ENCODE assay signal across 25 mouse cellular contexts in genomic region chr7:107796500-107796899, GRCm38 (mm10). TPM values are rescaled to one million over a fixed set of nuclear protein-coding genes. Genes with fewer than 3 reads are reported as not detected.
DNase-seq lines count a peak whose midpoint lies in the region; ATAC-seq and TF ChIP-seq lines count a peak whose summit lies in the region.
"Had no signal": no experiment of that assay in that cellular context is flagged by ENCODE, and none has a peak within 500 bp of the region (broad histone marks: within the 10 kb centered on the region; RNA-seq: fewer than 3 reads in every experiment).

No protein-coding gene starts in this region.

- H3K79me2 ChIP-seq in CH12.LX (replicated peaks; ENCODE audit: control insufficient read depth, extremely low read depth, insufficient read depth, poor library complexity, severe bottlenecking), result no peaks in the 10 kb centered on the region

- H3K4me2 ChIP-seq in CH12.LX (ENCODE audit: insufficient read depth, low read depth, poor library complexity, severe bottlenecking), result no peak overlapping the region

- TF ChIP-seq CTCF in CH12.LX (conservative IDR thresholded peaks at IDR 0.05 in 1 of 2, IDR thresholded peaks at IDR 0.05 in 1 of 2; ENCODE audit: low read depth in 2 of 2, low read length in 2 of 2), result no peak

- H3K36me3 ChIP-seq in CH12.LX (replicated peaks in 1 of 2; ENCODE audit: control insufficient read depth in 1 of 2, insufficient read depth in 1 of 2, low read length in 1 of 2), result no peaks in the 10 kb centered on the region
- H3K36me3 ChIP-seq: G1E had no signal

- peak; percentile 58 for TF ChIP-seq EP300 in CH12.LX (IDR thresholded peaks at IDR 0.05; ENCODE audit: low read length)

- ATAC-seq in common myeloid progenitor, adult 5-6 weeks (replicated peaks; ENCODE audit: low read depth, poor library complexity, severe bottlenecking), result 0 out of 2 replicates have a peak, but pooled peaks have one; percentile 32
- ATAC-seq: activated CD4-positive, CD25-positive, alpha-beta regulatory T cell, adult 4 months; CD4-positive, CD25-positive, alpha-beta regulatory T cell, adult 4 months; Patski had no signal

- dilution Hi-C loops in CH12.LX (cut with MboI; ENCODE audit: extremely low pct_ligation_motif_present, extremely low pct_unique_long_range_greater_than_20kb, low sequenced_read_pairs), result no loop called here

- DNase-seq in CH12.LX (ENCODE audit: extremely low read depth) (peak; percentile 79), liver (no peak)
- no peak for DNase-seq in right cerebral cortex, postnatal 36 days (ENCODE audit: low spot score in 2 of 2)
- DNase-seq: adrenal gland, adult 2 months; adrenal gland, adult 8-10 months; adrenal gland, postnatal 10 days; adrenal gland, postnatal 14 days; adrenal gland, postnatal 25 days; adrenal gland, postnatal 36 days; B cell, adult 2 months; cerebellum, adult 11 months; cerebellum, adult 11-12 months; cerebellum, adult 18-20 months; cerebellum, adult 2 months had no signal

- no peak for TF ChIP-seq POLR2A in CH12.LX (IDR thresholded peaks at IDR 0.05; ENCODE audit: low read depth, low read length)

- in situ Hi-C loops in CH12.LX (cut with MboI; ENCODE audit: low pct_ligation_motif_present, low pct_unique_long_range_greater_than_20kb, low sequenced_read_pairs), result no loop called here

- TF ChIP-seq RAD21 in CH12.LX (IDR thresholded peaks at IDR 0.05; ENCODE audit: low read depth, low read length), result no peak

- no peaks in the 10 kb centered on the region for H3K27me3 ChIP-seq in CH12.LX (replicated peaks)

- no peak overlapping the region for H3K4me3 ChIP-seq in CH12.LX (replicated peaks in 1 of 3; ENCODE audit: low read depth in 2 of 3, low read length in 2 of 3, poor library complexity in 1 of 3)

- H3K9ac ChIP-seq in CH12.LX (ENCODE audit: insufficient read depth, low read depth), result no peak overlapping the region

- no peak overlapping the region for H3K27ac ChIP-seq in CH12.LX (ENCODE audit: insufficient read depth, low read depth)

- peaks cover 2 to 11% of the 10 kb centered on the region in 2 experiments; a peak in 3 of 4 replicates for H3K4me1 ChIP-seq in CH12.LX (ENCODE audit: control insufficient read depth in 1 of 2, insufficient read depth in 2 of 2)

- no peaks in the 10 kb centered on the region for H3K9me3 ChIP-seq in CH12.LX (replicated peaks; ENCODE audit: low read length)

TF ChIP-seq in CH12.LX, 34 proteins besides CTCF, POLR2A, EP300 and RAD21:
- TF ChIP-seq BHLHE40 (IDR thresholded peaks at IDR 0.05; ENCODE audit: low read depth, low read length) (no peak), ZKSCAN1 (IDR thresholded peaks at IDR 0.05; ENCODE audit: borderline replicate concordance, low read depth, low read length) (no peak), ZNF384 (IDR thresholded peaks at IDR 0.05; ENCODE audit: low read depth, low read length) (no peak), MAFK (IDR thresholded peaks at IDR 0.05; ENCODE audit: insufficient replicate concordance, low read length) (peak; percentile 88), ELF1 (IDR thresholded peaks at IDR 0.05; ENCODE audit: low read depth, low read length) (no peak), SIN3A (IDR thresholded peaks at IDR 0.05; ENCODE audit: low read length) (no peak), IRF4 (IDR thresholded peaks at IDR 0.05; ENCODE audit: low read depth, low read length) (0 out of 2 replicates have a peak, but pooled peaks have one; percentile 18), ZC3H11A (IDR thresholded peaks at IDR 0.05; ENCODE audit: low read depth, low read length) (no peak), MYC (IDR thresholded peaks at IDR 0.05; ENCODE audit: low read depth, low read length) (no peak), CHD2 (IDR thresholded peaks at IDR 0.05; ENCODE audit: low read length) (no peak), ETS1 (conservative IDR thresholded peaks at IDR 0.05; ENCODE audit: low read depth, low read length) (peak; percentile 42; the same call in 1 of the 2 replicates), CHD1 (IDR thresholded peaks at IDR 0.05; ENCODE audit: low read depth, low read length) (no peak), POLR2AphosphoS2 (IDR thresholded peaks at IDR 0.05; ENCODE audit: low read depth, low read length) (no peak), PAX5 (IDR thresholded peaks at IDR 0.05; ENCODE audit: low read length) (no peak), HCFC1 (IDR thresholded peaks at IDR 0.05; ENCODE audit: low read depth, low read length) (0 out of 2 replicates have a peak, but pooled peaks have one; percentile 14), MEF2A (IDR thresholded peaks at IDR 0.05; ENCODE audit: borderline replicate concordance, low read depth, low read length) (no peak)
TF ChIP-seq in CH12.LX: peak in this region for 4.

RNA-seq across cellular contexts. Expression of gene Ovch2, which starts 4.5 kb away (rescaled TPM):
- total RNA-seq in CH12.LX (2012; rRNA removed) (not detected in 2 replicates), CH12.LX (2014; rRNA removed) (not detected in 2 replicates)
- polyA plus RNA-seq in CH12.LX (2012; ENCODE audit: insufficient read length, low read depth), result not detected in 2 replicates
- not detected in 2 replicates for total RNA-seq in common myeloid progenitor, adult 5-6 weeks (2017)
- total RNA-seq: adrenal gland, adult 18-20 months; adrenal gland, adult 2 months; adrenal gland, adult 8-10 months; adrenal gland, postnatal 10 days; adrenal gland, postnatal 14 days; adrenal gland, postnatal 25 days; adrenal gland, postnatal 36 days; adrenal gland, postnatal 4 days; ES-E14; G1E; MEL had no signal
- polyA plus RNA-seq: activated CD4-positive, CD25-positive, alpha-beta regulatory T cell, adult 4 months; adrenal gland, adult 2 months; brain, embryonic 14.5 days; C2C12; CD4-positive, CD25-positive, alpha-beta regulatory T cell, adult 4 months; cerebellum, adult 2 months; G1E; Patski had no signal

RNA-seq across cellular contexts. Expression of gene Olfr467, which starts 15.6 kb away (rescaled TPM):
- total RNA-seq in CH12.LX (2012; rRNA removed) (not detected in 2 replicates), CH12.LX (2014; rRNA removed) (not detected in 2 replicates)
- polyA plus RNA-seq in CH12.LX (2012; ENCODE audit: insufficient read length, low read depth), result not detected in 2 replicates
- not detected in 2 replicates for total RNA-seq in common myeloid progenitor, adult 5-6 weeks (2017)
- total RNA-seq: adrenal gland, adult 18-20 months; adrenal gland, adult 2 months; adrenal gland, adult 8-10 months; adrenal gland, postnatal 10 days; adrenal gland, postnatal 14 days; adrenal gland, postnatal 25 days; adrenal gland, postnatal 36 days; adrenal gland, postnatal 4 days; ES-E14; G1E; MEL had no signal
- polyA plus RNA-seq: activated CD4-positive, CD25-positive, alpha-beta regulatory T cell, adult 4 months; adrenal gland, adult 2 months; brain, embryonic 14.5 days; C2C12; CD4-positive, CD25-positive, alpha-beta regulatory T cell, adult 4 months; cerebellum, adult 2 months; G1E; Patski had no signal

RNA-seq across cellular contexts. Expression of gene Olfr469, which starts 28.8 kb away (rescaled TPM):
- not detected in 2 replicates for total RNA-seq in CH12.LX (2012; rRNA removed)
- not detected in 2 replicates for total RNA-seq in CH12.LX (2014; rRNA removed)
- polyA plus RNA-seq in CH12.LX (2012; ENCODE audit: insufficient read length, low read depth), result not detected in 2 replicates
- not detected in 2 replicates for total RNA-seq in common myeloid progenitor, adult 5-6 weeks (2017)
- total RNA-seq: adrenal gland, adult 18-20 months; adrenal gland, adult 2 months; adrenal gland, adult 8-10 months; adrenal gland, postnatal 10 days; adrenal gland, postnatal 14 days; adrenal gland, postnatal 25 days; adrenal gland, postnatal 36 days; adrenal gland, postnatal 4 days; ES-E14; MEL had no signal
- polyA plus RNA-seq: activated CD4-positive, CD25-positive, alpha-beta regulatory T cell, adult 4 months; adrenal gland, adult 2 months; brain, embryonic 14.5 days; C2C12; CD4-positive, CD25-positive, alpha-beta regulatory T cell, adult 4 months; cerebellum, adult 2 months; G1E; Patski had no signal

RNA-seq across cellular contexts. Expression of gene Cyb5r2, which starts 38.7 kb away (rescaled TPM):
- total RNA-seq in CH12.LX (2012; rRNA removed) (0.17 TPM in 1 of 2 replicates, not detected in the other), CH12.LX (2014; rRNA removed) (not detected in 2 replicates)
- polyA plus RNA-seq in CH12.LX (2012; ENCODE audit: insufficient read length, low read depth), result 0.18 TPM in 1 of 2 replicates, not detected in the other
- total RNA-seq in common myeloid progenitor, adult 5-6 weeks (2017), result not detected in 2 replicates
- total RNA-seq: adrenal gland, adult 18-20 months; adrenal gland, adult 2 months; adrenal gland, adult 8-10 months; adrenal gland, postnatal 10 days; adrenal gland, postnatal 14 days; adrenal gland, postnatal 25 days; adrenal gland, postnatal 36 days; G1E; MEL had no signal
- polyA plus RNA-seq: activated CD4-positive, CD25-positive, alpha-beta regulatory T cell, adult 4 months; adrenal gland, adult 2 months; C2C12; CD4-positive, CD25-positive, alpha-beta regulatory T cell, adult 4 months; G1E; Patski had no signal

RNA-seq across cellular contexts. Expression of gene Olfr470, which starts 50.8 kb away (rescaled TPM):
- not detected in 2 replicates for total RNA-seq in CH12.LX (2012; rRNA removed)
- not detected in 2 replicates for total RNA-seq in CH12.LX (2014; rRNA removed)
- not detected in 2 replicates for polyA plus RNA-seq in CH12.LX (2012; ENCODE audit: insufficient read length, low read depth)
- total RNA-seq in common myeloid progenitor, adult 5-6 weeks (2017), result not detected in 2 replicates
- total RNA-seq: adrenal gland, adult 18-20 months; adrenal gland, adult 2 months; adrenal gland, adult 8-10 months; adrenal gland, postnatal 10 days; adrenal gland, postnatal 14 days; adrenal gland, postnatal 25 days; adrenal gland, postnatal 36 days; adrenal gland, postnatal 4 days; ES-E14; MEL had no signal
- polyA plus RNA-seq: activated CD4-positive, CD25-positive, alpha-beta regulatory T cell, adult 4 months; adrenal gland, adult 2 months; brain, embryonic 14.5 days; C2C12; cerebellum, adult 2 months; G1E; Patski had no signal
